Mouse (Mus musculus): ENCODE data around the gene Bahcc1. TPM values are rescaled to one million over a fixed set of nuclear protein-coding genes. Genes with fewer than 3 reads are reported as not detected.

Gene Bahcc1
- polyA plus RNA-seq, 1 experiment, result 9.2 TPM

GRCm38 (mm10) chr11:120289644-120290043 lies 56.9 kb downstream of the Bahcc1 start:
- DNase-seq, result no peak
- Histone ChIP-seq H3K27me3 (replicated peaks; ENCODE audit: control insufficient read depth, insufficient read depth, low read length) (no peaks in the 10 kb centered on the region), H3K4me1 (ENCODE audit: control insufficient read depth, insufficient read depth, low read length) (no peaks in the 10 kb centered on the region), H3K4me3 (ENCODE audit: insufficient read depth, low read depth, low read length) (no peak overlapping the region), H3K36me3 (ENCODE audit: control insufficient read depth, insufficient read depth, low read length) (no peaks in the 10 kb centered on the region), H3K27ac (ENCODE audit: insufficient read depth, low read depth, low read length) (no peak overlapping the region)
- TF ChIP-seq CTCF (conservative IDR thresholded peaks at IDR 0.05; ENCODE audit: insufficient read depth, insufficient read length, low read depth, low read length), result no peak
- no peak for TF ChIP-seq POLR2A (IDR thresholded peaks at IDR 0.05; ENCODE audit: low read depth, low read length)
- 95% methylated on average over 17 of the region's 17 CpGs for WGBS

GRCm38 (mm10) chr11:120290266-120290665 lies 57.5 kb downstream of the Bahcc1 start:
- H3K4me1 ChIP-seq (ENCODE audit: control insufficient read depth, insufficient read depth, low read length), result no peaks in the 10 kb centered on the region
- 92% methylated on average over 14 of the region's 14 CpGs for WGBS
- no peak for DNase-seq
- TF ChIP-seq POLR2A (IDR thresholded peaks at IDR 0.05; ENCODE audit: low read depth, low read length), result no peak
- no peak overlapping the region for H3K4me3 ChIP-seq (ENCODE audit: insufficient read depth, low read depth, low read length)
- no peaks in the 10 kb centered on the region for H3K27me3 ChIP-seq (replicated peaks; ENCODE audit: control insufficient read depth, insufficient read depth, low read length)
- no peak overlapping the region for H3K27ac ChIP-seq (ENCODE audit: insufficient read depth, low read depth, low read length)
- H3K36me3 ChIP-seq (ENCODE audit: control insufficient read depth, insufficient read depth, low read length), result no peaks in the 10 kb centered on the region

- TF ChIP-seq CTCF (conservative IDR thresholded peaks at IDR 0.05; ENCODE audit: insufficient read depth, insufficient read length, low read depth, low read length), result no peak
- no peak for TF ChIP-seq POLR2A (IDR thresholded peaks at IDR 0.05; ENCODE audit: low read depth, low read length)
- WGBS, result 96% methylated on average over 1 of the region's 1 CpGs
- no peaks in the 10 kb centered on the region for H3K27me3 ChIP-seq (replicated peaks; ENCODE audit: control insufficient read depth, insufficient read depth, low read length)
- DNase-seq, result no peak
- no peak overlapping the region for H3K27ac ChIP-seq (ENCODE audit: insufficient read depth, low read depth, low read length)
- no peaks in the 10 kb centered on the region for H3K4me1 ChIP-seq (ENCODE audit: control insufficient read depth, insufficient read depth, low read length)
- no peaks in the 10 kb centered on the region for H3K36me3 ChIP-seq (ENCODE audit: control insufficient read depth, insufficient read depth, low read length)
- no peak overlapping the region for H3K4me3 ChIP-seq (ENCODE audit: insufficient read depth, low read depth, low read length)
These were observed 61.0 kb downstream of the Bahcc1 start for GRCm38 (mm10) chr11:120293714-120294113.

- no peak overlapping the region for H3K27ac ChIP-seq (ENCODE audit: insufficient read depth, low read depth, low read length)
- H3K36me3 ChIP-seq (ENCODE audit: control insufficient read depth, insufficient read depth, low read length), result no peaks in the 10 kb centered on the region
- 52% methylated on average over 13 of the region's 13 CpGs for WGBS
- H3K4me3 ChIP-seq (ENCODE audit: insufficient read depth, low read depth, low read length), result no peak overlapping the region
- no peak for TF ChIP-seq POLR2A (IDR thresholded peaks at IDR 0.05; ENCODE audit: low read depth, low read length)
- no peak for TF ChIP-seq CTCF (conservative IDR thresholded peaks at IDR 0.05; ENCODE audit: insufficient read depth, insufficient read length, low read depth, low read length)
- no peak for DNase-seq
- no peaks in the 10 kb centered on the region for H3K27me3 ChIP-seq (replicated peaks; ENCODE audit: control insufficient read depth, insufficient read depth, low read length)
- no peaks in the 10 kb centered on the region for H3K4me1 ChIP-seq (ENCODE audit: control insufficient read depth, insufficient read depth, low read length)
These were observed 63.8 kb downstream of the Bahcc1 start for GRCm38 (mm10) chr11:120296305-120297144.

GRCm38 (mm10) chr11:120297767-120298166 lies 65.0 kb downstream of the Bahcc1 start:
- no peak for TF ChIP-seq CTCF (conservative IDR thresholded peaks at IDR 0.05; ENCODE audit: insufficient read depth, insufficient read length, low read depth, low read length)
- no peak for TF ChIP-seq POLR2A (IDR thresholded peaks at IDR 0.05; ENCODE audit: low read depth, low read length)
- no peaks in the 10 kb centered on the region for H3K27me3 ChIP-seq (replicated peaks; ENCODE audit: control insufficient read depth, insufficient read depth, low read length)
- H3K27ac ChIP-seq (ENCODE audit: insufficient read depth, low read depth, low read length), result no peak overlapping the region
- no peak for DNase-seq
- no peaks in the 10 kb centered on the region for H3K36me3 ChIP-seq (ENCODE audit: control insufficient read depth, insufficient read depth, low read length)
- H3K4me3 ChIP-seq (ENCODE audit: insufficient read depth, low read depth, low read length), result no peak overlapping the region
- WGBS, result 91% methylated on average over 7 of the region's 7 CpGs
- no peaks in the 10 kb centered on the region for H3K4me1 ChIP-seq (ENCODE audit: control insufficient read depth, insufficient read depth, low read length)

GRCm38 (mm10) chr11:120298441-120299141 lies 65.8 kb downstream of the Bahcc1 start:
- no peak overlapping the region for H3K27ac ChIP-seq (ENCODE audit: insufficient read depth, low read depth, low read length)
- no peak for DNase-seq
- no peaks in the 10 kb centered on the region for H3K36me3 ChIP-seq (ENCODE audit: control insufficient read depth, insufficient read depth, low read length)
- WGBS, result 88% methylated on average over 4 of the region's 4 CpGs
- H3K27me3 ChIP-seq (replicated peaks; ENCODE audit: control insufficient read depth, insufficient read depth, low read length), result no peaks in the 10 kb centered on the region
- no peaks in the 10 kb centered on the region for H3K4me1 ChIP-seq (ENCODE audit: control insufficient read depth, insufficient read depth, low read length)
- TF ChIP-seq POLR2A (IDR thresholded peaks at IDR 0.05; ENCODE audit: low read depth, low read length), result no peak
- TF ChIP-seq CTCF (conservative IDR thresholded peaks at IDR 0.05; ENCODE audit: insufficient read depth, insufficient read length, low read depth, low read length), result no peak
- H3K4me3 ChIP-seq (ENCODE audit: insufficient read depth, low read depth, low read length), result no peak overlapping the region

- Histone ChIP-seq H3K36me3 (ENCODE audit: control insufficient read depth, insufficient read depth, low read length) (no peaks in the 10 kb centered on the region), H3K4me1 (ENCODE audit: control insufficient read depth, insufficient read depth, low read length) (no peaks in the 10 kb centered on the region), H3K4me3 (ENCODE audit: insufficient read depth, low read depth, low read length) (no peak overlapping the region), H3K27ac (ENCODE audit: insufficient read depth, low read depth, low read length) (no peak overlapping the region), H3K27me3 (replicated peaks; ENCODE audit: control insufficient read depth, insufficient read depth, low read length) (no peaks in the 10 kb centered on the region)
- TF ChIP-seq POLR2A (IDR thresholded peaks at IDR 0.05; ENCODE audit: low read depth, low read length) (no peak), CTCF (conservative IDR thresholded peaks at IDR 0.05; ENCODE audit: insufficient read depth, insufficient read length, low read depth, low read length) (no peak)
- 85% methylated on average over 5 of the region's 5 CpGs for WGBS
- no peak for DNase-seq
These were observed 66.7 kb downstream of the Bahcc1 start for GRCm38 (mm10) chr11:120299484-120299883.

Data from kidney, adult 2 months (tissue).